Mouse (Mus musculus) limb, embryonic 15.5 days (tissue): Measurements from ENCODE around the gene Fmn2. TPM values are rescaled to one million over a fixed set of nuclear protein-coding genes. Genes with fewer than 3 reads are reported as not detected.

ENCODE experiments used
- ATAC-seq: fragments of 200-750 bp; cut with Nextera tagmentation; 2 replicates; pipeline ENCODE4 v1.8.0; 2017; ENCODE audit warnings: low read depth, moderate TSS enrichment; ENCODE audit not compliant: insufficient number of reproducible peaks, low FRiP score, low TSS enrichment
- H3K27ac ChIP-seq: fragments of 300-500 bp; sonication (generic); 2 replicates; pipeline ENCODE4 v1.5.1; 2015; ENCODE audit warnings: moderate library complexity, mild to moderate bottlenecking, inconsistent platforms
- H3K27me3 ChIP-seq: fragments of 300-500 bp; sonication (generic); 2 replicates; pipeline ENCODE4 v1.6.1; 2015; ENCODE audit warnings: inconsistent platforms
- H3K36me3 ChIP-seq: fragments of 300-500 bp; sonication (generic); 2 replicates; pipeline ENCODE4 v1.6.1; 2015; ENCODE audit warnings: inconsistent platforms
- H3K4me1 ChIP-seq: fragments of 300-500 bp; sonication (generic); 2 replicates; pipeline ENCODE4 v1.6.1; 2015; ENCODE audit warnings: inconsistent platforms
- H3K4me2 ChIP-seq: fragments of 300-500 bp; sonication (generic); 2 replicates; pipeline ENCODE4 v1.6.1; 2015; ENCODE audit warnings: mild to moderate bottlenecking, inconsistent platforms
- H3K4me3 ChIP-seq: fragments of 300-500 bp; sonication (generic); 2 replicates; pipeline ENCODE4 v1.5.1; 2015; ENCODE audit warnings: mild to moderate bottlenecking, inconsistent platforms
- H3K9ac ChIP-seq: fragments of 300-500 bp; sonication (generic); 2 replicates; pipeline ENCODE4 v1.6.1; 2015; ENCODE audit warnings: inconsistent platforms
- H3K9me3 ChIP-seq: fragments of 300-500 bp; sonication (generic); 2 replicates; pipeline ENCODE4 v1.6.1; 2016; ENCODE audit warnings: inconsistent platforms
- WGBS: fragments of 180-500 bp; shearing (Covaris S2); methylation state at CpG from one replicate; pipeline ENCODE4 v1.1.7; 2015; 5-methylcytosine and 5-hydroxymethylcytosine counted together
- polyA plus RNA-seq: library from polyadenylated mRNA; unstranded; fragments of >200 nt; fragmentation: Nextera tagmentation; extraction: Ambion mirVana; gene quantifications from 2 replicates; pipeline ENCODE4 v1.2.1, GENCODE M21; 2015

The Fmn2 gene
- polyA plus RNA-seq, 1 experiment from 2014 or later, result 0.83 TPM

DNA sequence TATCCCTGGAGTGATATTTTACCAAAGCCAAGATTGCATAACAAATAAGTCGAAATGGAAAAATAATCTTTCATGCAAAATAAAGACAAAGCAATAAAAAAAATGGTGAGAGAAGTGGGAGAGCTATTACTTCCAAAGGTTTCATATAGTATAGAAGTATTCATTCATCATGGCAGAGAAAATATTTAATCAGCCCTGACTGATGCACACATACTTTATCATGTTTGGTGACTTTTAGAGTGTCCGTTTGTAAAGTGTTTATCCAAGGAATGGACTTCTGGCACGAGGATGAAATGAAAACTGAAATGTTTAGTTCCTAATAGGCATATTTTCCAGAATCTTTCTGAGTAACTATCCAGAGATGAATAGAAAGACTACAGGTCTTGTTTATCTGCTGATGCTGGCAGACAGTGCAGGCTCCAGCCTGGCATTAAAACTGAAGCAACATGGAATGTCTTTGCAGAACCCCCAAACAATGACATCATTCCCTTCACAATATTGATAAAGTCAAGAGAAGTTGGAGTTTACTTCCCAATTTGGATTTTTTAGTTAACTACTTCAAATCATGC lies 249.4 kb downstream of the Fmn2 start:
- 72% methylated on average over 3 of the region's 3 CpGs for WGBS
- no peaks in the 10 kb centered on the region for H3K9me3 ChIP-seq
- no peaks in the 10 kb centered on the region for H3K36me3 ChIP-seq
- H3K9ac ChIP-seq, result no peak overlapping the region
- H3K4me2 ChIP-seq, result no peak overlapping the region
- no peak for ATAC-seq
- no peaks in the 10 kb centered on the region for H3K27me3 ChIP-seq
- no peak overlapping the region for H3K27ac ChIP-seq
- no peak overlapping the region for H3K4me3 ChIP-seq
- no peaks in the 10 kb centered on the region for H3K4me1 ChIP-seq

- ATAC-seq, result no peak
- WGBS, result 78% methylated on average over 6 of the region's 6 CpGs
- H3K36me3 ChIP-seq, result no peaks in the 10 kb centered on the region
- H3K9me3 ChIP-seq, result no peaks in the 10 kb centered on the region
- H3K27me3 ChIP-seq, result no peaks in the 10 kb centered on the region
- no peak overlapping the region for H3K27ac ChIP-seq
- H3K4me2 ChIP-seq, result no peak overlapping the region
- no peak overlapping the region for H3K4me3 ChIP-seq
- no peaks in the 10 kb centered on the region for H3K4me1 ChIP-seq
- H3K9ac ChIP-seq, result no peak overlapping the region
These were observed 257.7 kb downstream of the Fmn2 start for GRCm38 (mm10) chr1:174759354-174759753.

- no peaks in the 10 kb centered on the region for H3K36me3 ChIP-seq
- 50% methylated on average over 2 of the region's 2 CpGs for WGBS
- no peaks in the 10 kb centered on the region for H3K9me3 ChIP-seq
- H3K9ac ChIP-seq, result no peak overlapping the region
- H3K27ac ChIP-seq, result no peak overlapping the region
- H3K4me1 ChIP-seq, result no peaks in the 10 kb centered on the region
- no peaks in the 10 kb centered on the region for H3K27me3 ChIP-seq
- no peak for ATAC-seq
- H3K4me3 ChIP-seq, result no peak overlapping the region
- no peak overlapping the region for H3K4me2 ChIP-seq
These were observed 264.1 kb downstream of the Fmn2 start for GRCm38 (mm10) chr1:174765757-174766156.

GRCm38 (mm10) chr1:174766852-174767251 lies 265.2 kb downstream of the Fmn2 start:
- WGBS, result 90% methylated on average over 3 of the region's 3 CpGs
- H3K9ac ChIP-seq, result no peak overlapping the region

DNA sequence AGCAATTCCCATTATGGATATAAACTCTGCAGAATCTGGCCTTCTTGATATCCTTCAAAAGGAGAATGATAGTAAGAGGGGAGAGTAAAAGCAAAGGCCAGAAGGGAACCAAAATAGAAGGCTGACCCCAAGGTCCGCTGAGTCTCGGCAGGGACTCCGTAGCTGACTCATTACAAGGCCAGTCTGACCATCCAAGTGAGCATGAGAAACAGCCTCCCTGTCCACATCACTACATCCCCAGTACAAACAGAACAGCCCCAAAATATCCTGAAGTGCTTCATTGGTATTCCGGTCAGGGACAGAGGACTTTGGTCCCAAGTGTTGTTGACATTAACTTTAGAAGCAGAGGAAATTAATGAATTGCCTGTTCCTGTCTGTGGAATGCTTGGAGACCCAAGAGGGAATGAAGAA lies 270.3 kb downstream of the Fmn2 start:
- H3K4me3 ChIP-seq, result no peak overlapping the region
- WGBS, result 73% methylated on average over 4 of the region's 4 CpGs
- ATAC-seq, result no peak
- H3K27ac ChIP-seq, result no peak overlapping the region
- no peaks in the 10 kb centered on the region for H3K4me1 ChIP-seq
- no peaks in the 10 kb centered on the region for H3K36me3 ChIP-seq
- H3K9ac ChIP-seq, result no peak overlapping the region
- H3K4me2 ChIP-seq, result no peak overlapping the region
- no peaks in the 10 kb centered on the region for H3K27me3 ChIP-seq
- H3K9me3 ChIP-seq, result no peaks in the 10 kb centered on the region

More at GRCm38 (mm10) chr1:174766852-174767251, 265.2 kb downstream of the Fmn2 start:
- Histone ChIP-seq H3K36me3 (no peaks in the 10 kb centered on the region), H3K27me3 (no peaks in the 10 kb centered on the region), H3K4me2 (no peak overlapping the region), H3K4me1 (no peaks in the 10 kb centered on the region), H3K4me3 (no peak overlapping the region), H3K9me3 (no peaks in the 10 kb centered on the region), H3K27ac (no peak overlapping the region)
- no peak for ATAC-seq

GRCm38 (mm10) chr1:174781037-174781436 lies 279.4 kb downstream of the Fmn2 start:
- no peak for ATAC-seq
- no peaks in the 10 kb centered on the region for H3K4me1 ChIP-seq
- H3K4me3 ChIP-seq, result no peak overlapping the region
- no peaks in the 10 kb centered on the region for H3K9me3 ChIP-seq
- H3K9ac ChIP-seq, result no peak overlapping the region
- H3K27ac ChIP-seq, result no peak overlapping the region
- no peak overlapping the region for H3K4me2 ChIP-seq
- WGBS, result 85% methylated on average over 4 of the region's 4 CpGs
- H3K27me3 ChIP-seq, result no peaks in the 10 kb centered on the region
- no peaks in the 10 kb centered on the region for H3K36me3 ChIP-seq

GRCm38 (mm10) chr1:174788617-174789016 lies 287.0 kb downstream of the Fmn2 start:
- no peak for ATAC-seq

GRCm38 (mm10) chr1:174811846-174812245 lies 310.2 kb downstream of the Fmn2 start:
- H3K36me3 ChIP-seq, result no peaks in the 10 kb centered on the region
- WGBS, result 83% methylated on average over 4 of the region's 4 CpGs
- no peak overlapping the region for H3K4me3 ChIP-seq
- no peaks in the 10 kb centered on the region for H3K4me1 ChIP-seq
- no peaks in the 10 kb centered on the region for H3K27me3 ChIP-seq
- H3K9ac ChIP-seq, result no peak overlapping the region
- ATAC-seq, result no peak
- H3K27ac ChIP-seq, result no peak overlapping the region
- no peak overlapping the region for H3K4me2 ChIP-seq
- no peaks in the 10 kb centered on the region for H3K9me3 ChIP-seq

More at GRCm38 (mm10) chr1:174788617-174789016, 287.0 kb downstream of the Fmn2 start:
- H3K4me2 ChIP-seq, result no peak overlapping the region
- no peaks in the 10 kb centered on the region for H3K4me1 ChIP-seq
- H3K36me3 ChIP-seq, result no peaks in the 10 kb centered on the region
- no peaks in the 10 kb centered on the region for H3K9me3 ChIP-seq
- H3K27ac ChIP-seq, result no peak overlapping the region
- no peaks in the 10 kb centered on the region for H3K27me3 ChIP-seq
- H3K9ac ChIP-seq, result no peak overlapping the region
- no peak overlapping the region for H3K4me3 ChIP-seq
- 90% methylated on average over 2 of the region's 2 CpGs for WGBS

- H3K27me3 ChIP-seq, result no peaks in the 10 kb centered on the region
- H3K4me2 ChIP-seq, result no peak overlapping the region
- H3K36me3 ChIP-seq, result no peaks in the 10 kb centered on the region
- H3K9ac ChIP-seq, result no peak overlapping the region
- no peak for ATAC-seq
- no peaks in the 10 kb centered on the region for H3K9me3 ChIP-seq
- no peak overlapping the region for H3K4me3 ChIP-seq
- 44% methylated on average over 8 of the region's 8 CpGs for WGBS
- H3K27ac ChIP-seq, result no peak overlapping the region
- no peaks in the 10 kb centered on the region for H3K4me1 ChIP-seq
These were observed 324.9 kb downstream of the Fmn2 start for GRCm38 (mm10) chr1:174826562-174826961.

DNA sequence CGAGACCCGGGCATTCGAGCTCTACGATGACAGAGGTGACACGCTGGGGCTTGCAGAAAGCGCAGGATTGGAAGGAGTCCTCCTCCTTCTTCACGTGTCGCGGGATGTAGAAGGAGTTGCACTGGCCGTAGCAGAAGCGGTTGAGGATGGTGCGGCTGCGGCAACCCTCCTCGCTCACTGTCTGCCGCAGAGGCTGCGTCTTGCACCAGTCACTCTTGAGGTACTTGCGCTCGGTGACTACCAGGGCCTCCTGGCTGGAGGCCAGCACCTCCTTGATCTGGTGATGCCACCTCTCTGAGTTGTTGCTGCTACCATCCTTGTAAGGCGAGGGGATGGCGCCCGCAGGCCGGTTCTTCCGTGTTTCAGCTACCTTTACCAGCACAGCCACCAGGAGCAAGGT lies 335.2 kb downstream of the Fmn2 start:
- no peak for ATAC-seq
- H3K4me3 ChIP-seq, result no peak overlapping the region
- H3K27ac ChIP-seq, result no peak overlapping the region
- no peaks in the 10 kb centered on the region for H3K27me3 ChIP-seq
- H3K36me3 ChIP-seq, result no peaks in the 10 kb centered on the region
- 91% methylated on average over 23 of the region's 23 CpGs for WGBS
- H3K4me2 ChIP-seq, result no peak overlapping the region
- no peak overlapping the region for H3K9ac ChIP-seq
- H3K4me1 ChIP-seq, result peaks cover 6% of the 10 kb centered on the region; the same call in 1 of the 2 replicates
- no peaks in the 10 kb centered on the region for H3K9me3 ChIP-seq

DNA sequence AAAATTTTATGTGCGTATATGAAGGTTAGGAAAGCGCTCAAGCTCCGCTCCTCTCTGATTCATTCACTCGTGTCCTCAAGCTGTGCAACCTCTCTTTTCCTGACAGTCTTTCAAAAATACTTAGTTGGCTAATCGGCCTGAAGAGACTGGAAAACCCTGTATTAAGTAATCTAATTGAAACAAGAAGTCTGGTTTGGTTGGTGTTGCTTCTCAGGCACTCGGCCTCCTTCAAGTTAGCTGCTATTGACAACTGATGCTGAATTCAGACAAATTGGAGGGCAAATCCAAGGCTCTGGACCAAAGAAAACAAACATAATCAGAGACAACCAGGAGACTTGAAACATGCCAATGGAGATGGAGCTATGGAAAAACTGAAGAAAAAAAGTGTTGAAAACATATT lies 343.2 kb downstream of the Fmn2 start:
- WGBS, result 48% methylated on average over 6 of the region's 6 CpGs
- ATAC-seq, result no peak
- Histone ChIP-seq H3K9ac (no peak overlapping the region), H3K36me3 (no peaks in the 10 kb centered on the region), H3K4me2 (no peak overlapping the region), H3K4me3 (no peak overlapping the region), H3K4me1 (peaks cover 2% of the 10 kb centered on the region; the same call in 1 of the 2 replicates), H3K27me3 (no peaks in the 10 kb centered on the region), H3K9me3 (no peaks in the 10 kb centered on the region), H3K27ac (no peak overlapping the region)

GRCm38 (mm10) chr1:174856188-174856587 lies 354.6 kb downstream of the Fmn2 start:
- no peaks in the 10 kb centered on the region for H3K27me3 ChIP-seq
- H3K4me1 ChIP-seq, result no peaks in the 10 kb centered on the region
- no peak overlapping the region for H3K4me2 ChIP-seq
- no peaks in the 10 kb centered on the region for H3K36me3 ChIP-seq
- H3K27ac ChIP-seq, result no peak overlapping the region
- ATAC-seq, result no peak
- H3K9ac ChIP-seq, result no peak overlapping the region
- no peak overlapping the region for H3K4me3 ChIP-seq
- WGBS, result 81% methylated on average over 2 of the region's 2 CpGs
- no peaks in the 10 kb centered on the region for H3K9me3 ChIP-seq
